Mouse (Mus musculus): Measurements from ENCODE around the gene Gnpat.

Gene Gnpat

GRCm38 (mm10) chr8:124862321-124863162 is at the start of gene Gnpat, which contains the start of gene 2810004N23Rik:
Gene Gnpat (plus strand): TSS chr8:124863033.
Gene 2810004N23Rik (minus strand): TSS chr8:124863120.
- no peaks in the 10 kb centered on the region for H3K9me3 ChIP-seq (ENCODE audit: low read length)
- peaks cover 79% of the 10 kb centered on the region for H3K4me1 ChIP-seq (replicated peaks; ENCODE audit: low read depth, low read length)
- peaks cover 70% of the 10 kb centered on the region for H3K36me3 ChIP-seq (ENCODE audit: insufficient read depth, low read length)
- no peak for TF ChIP-seq CTCF (conservative IDR thresholded peaks at IDR 0.05; ENCODE audit: low read length)
- no peak for TF ChIP-seq POU5F1 (IDR thresholded peaks at IDR 0.05; ENCODE audit: borderline replicate concordance, low read length)
- no peak for TF ChIP-seq NANOG (IDR thresholded peaks at IDR 0.05; ENCODE audit: borderline replicate concordance, low read length)
- H3K27me3 ChIP-seq (ENCODE audit: insufficient read depth, low read length), result no peaks in the 10 kb centered on the region
- peak within 1 kb of the TSS; percentile 99 for H3K4me3 ChIP-seq (replicated peaks; ENCODE audit: low read length)

GRCm38 (mm10) chr8:124813326-124813725 is 49.5 kb upstream of the Gnpat start:
- H3K36me3 ChIP-seq (ENCODE audit: insufficient read depth, low read length), result peaks cover 7% of the 10 kb centered on the region; the same call in 1 of the 2 replicates
- no peak overlapping the region for H3K4me3 ChIP-seq (replicated peaks; ENCODE audit: low read length)
- TF ChIP-seq NANOG (IDR thresholded peaks at IDR 0.05; ENCODE audit: borderline replicate concordance, low read length) (no peak), POU5F1 (IDR thresholded peaks at IDR 0.05; ENCODE audit: borderline replicate concordance, low read length) (no peak), CTCF (conservative IDR thresholded peaks at IDR 0.05; ENCODE audit: low read length) (no peak)
- peaks cover 10% of the 10 kb centered on the region for H3K9me3 ChIP-seq (ENCODE audit: low read length)
- H3K27me3 ChIP-seq (ENCODE audit: insufficient read depth, low read length), result no peaks in the 10 kb centered on the region
- peaks cover 14% of the 10 kb centered on the region for H3K4me1 ChIP-seq (replicated peaks; ENCODE audit: low read depth, low read length)

- TF ChIP-seq NANOG (IDR thresholded peaks at IDR 0.05; ENCODE audit: borderline replicate concordance, low read length) (no peak), POU5F1 (IDR thresholded peaks at IDR 0.05; ENCODE audit: borderline replicate concordance, low read length) (no peak), CTCF (conservative IDR thresholded peaks at IDR 0.05; ENCODE audit: low read length) (no peak)
- peaks cover 10% of the 10 kb centered on the region for H3K9me3 ChIP-seq (ENCODE audit: low read length)
- no peak overlapping the region for H3K4me3 ChIP-seq (replicated peaks; ENCODE audit: low read length)
- H3K36me3 ChIP-seq (ENCODE audit: insufficient read depth, low read length), result peaks cover 7% of the 10 kb centered on the region; the same call in 1 of the 2 replicates
- H3K27me3 ChIP-seq (ENCODE audit: insufficient read depth, low read length), result peaks cover 16% of the 10 kb centered on the region; the same call in 1 of the 2 replicates
- H3K4me1 ChIP-seq (replicated peaks; ENCODE audit: low read depth, low read length), result peaks cover 4% of the 10 kb centered on the region
Observed at GRCm38 (mm10) chr8:124815870-124816269, 47.0 kb upstream of the Gnpat start.

- peaks cover 7% of the 10 kb centered on the region; the same call in 1 of the 2 replicates for H3K36me3 ChIP-seq (ENCODE audit: insufficient read depth, low read length)
- no peak for TF ChIP-seq POU5F1 (IDR thresholded peaks at IDR 0.05; ENCODE audit: borderline replicate concordance, low read length)
- no peak for TF ChIP-seq CTCF (conservative IDR thresholded peaks at IDR 0.05; ENCODE audit: low read length)
- TF ChIP-seq NANOG (IDR thresholded peaks at IDR 0.05; ENCODE audit: borderline replicate concordance, low read length), result no peak
Observed at GRCm38 (mm10) chr8:124816866-124817265, 46.0 kb upstream of the Gnpat start.

GRCm38 (mm10) chr8:124817361-124817760 is 45.5 kb upstream of the Gnpat start:
- peaks cover 7% of the 10 kb centered on the region; the same call in 1 of the 2 replicates for H3K36me3 ChIP-seq (ENCODE audit: insufficient read depth, low read length)
- H3K4me1 ChIP-seq (replicated peaks; ENCODE audit: low read depth, low read length), result peaks cover 4% of the 10 kb centered on the region
- H3K9me3 ChIP-seq (ENCODE audit: low read length), result peaks cover 10% of the 10 kb centered on the region
- peaks cover 17% of the 10 kb centered on the region; the same call in 1 of the 2 replicates for H3K27me3 ChIP-seq (ENCODE audit: insufficient read depth, low read length)
- TF ChIP-seq POU5F1 (IDR thresholded peaks at IDR 0.05; ENCODE audit: borderline replicate concordance, low read length) (no peak), NANOG (IDR thresholded peaks at IDR 0.05; ENCODE audit: borderline replicate concordance, low read length) (no peak), CTCF (conservative IDR thresholded peaks at IDR 0.05; ENCODE audit: low read length) (no peak)
- no peak overlapping the region for H3K4me3 ChIP-seq (replicated peaks; ENCODE audit: low read length)

More at GRCm38 (mm10) chr8:124816866-124817265, 46.0 kb upstream of the Gnpat start:
- peaks cover 17% of the 10 kb centered on the region; the same call in 1 of the 2 replicates for H3K27me3 ChIP-seq (ENCODE audit: insufficient read depth, low read length)
- H3K4me3 ChIP-seq (replicated peaks; ENCODE audit: low read length), result no peak overlapping the region
- peaks cover 10% of the 10 kb centered on the region for H3K9me3 ChIP-seq (ENCODE audit: low read length)
- H3K4me1 ChIP-seq (replicated peaks; ENCODE audit: low read depth, low read length), result no peaks in the 10 kb centered on the region

- H3K36me3 ChIP-seq (ENCODE audit: insufficient read depth, low read length), result peaks cover 7% of the 10 kb centered on the region; the same call in 1 of the 2 replicates
Observed at GRCm38 (mm10) chr8:124819612-124820115, 43.2 kb upstream of the Gnpat start.

GRCm38 (mm10) chr8:124820125-124820524 is 42.7 kb upstream of the Gnpat start:
- H3K36me3 ChIP-seq (ENCODE audit: insufficient read depth, low read length), result peaks cover 7% of the 10 kb centered on the region; the same call in 1 of the 2 replicates
- no peak overlapping the region for H3K4me3 ChIP-seq (replicated peaks; ENCODE audit: low read length)
- peaks cover 20% of the 10 kb centered on the region for H3K4me1 ChIP-seq (replicated peaks; ENCODE audit: low read depth, low read length)
- TF ChIP-seq NANOG (IDR thresholded peaks at IDR 0.05; ENCODE audit: borderline replicate concordance, low read length) (no peak), CTCF (conservative IDR thresholded peaks at IDR 0.05; ENCODE audit: low read length) (no peak), POU5F1 (IDR thresholded peaks at IDR 0.05; ENCODE audit: borderline replicate concordance, low read length) (no peak)
- H3K27me3 ChIP-seq (ENCODE audit: insufficient read depth, low read length), result peaks cover 17% of the 10 kb centered on the region; the same call in 1 of the 2 replicates
- peaks cover 10% of the 10 kb centered on the region for H3K9me3 ChIP-seq (ENCODE audit: low read length)

More at GRCm38 (mm10) chr8:124819612-124820115, 43.2 kb upstream of the Gnpat start:
- Histone ChIP-seq H3K27me3 (ENCODE audit: insufficient read depth, low read length) (peaks cover 17% of the 10 kb centered on the region; the same call in 1 of the 2 replicates), H3K4me3 (replicated peaks; ENCODE audit: low read length) (no peak overlapping the region), H3K9me3 (ENCODE audit: low read length) (peaks cover 10% of the 10 kb centered on the region), H3K4me1 (replicated peaks; ENCODE audit: low read depth, low read length) (peaks cover 16% of the 10 kb centered on the region)
- TF ChIP-seq NANOG (IDR thresholded peaks at IDR 0.05; ENCODE audit: borderline replicate concordance, low read length), result no peak

GRCm38 (mm10) chr8:124823497-124823896 is 39.3 kb upstream of the Gnpat start:
- H3K36me3 ChIP-seq (ENCODE audit: insufficient read depth, low read length), result no peaks in the 10 kb centered on the region
- peaks cover 21% of the 10 kb centered on the region; the same call in 1 of the 2 replicates for H3K27me3 ChIP-seq (ENCODE audit: insufficient read depth, low read length)
- TF ChIP-seq CTCF (conservative IDR thresholded peaks at IDR 0.05; ENCODE audit: low read length) (peak; percentile 42), NANOG (IDR thresholded peaks at IDR 0.05; ENCODE audit: borderline replicate concordance, low read length) (no peak)
- no peaks in the 10 kb centered on the region for H3K9me3 ChIP-seq (ENCODE audit: low read length)
- H3K4me3 ChIP-seq (replicated peaks; ENCODE audit: low read length), result 0 out of 2 replicates have a peak overlapping the region, but pooled peaks have one; percentile 27
- H3K4me1 ChIP-seq (replicated peaks; ENCODE audit: low read depth, low read length), result peaks cover 47% of the 10 kb centered on the region
